Mouse (Mus musculus): ENCODE data around the gene Tcf12. TPM values are rescaled to one million over a fixed set of nuclear protein-coding genes. Genes with fewer than 3 reads are reported as not detected.

Gene Tcf12
- polyA plus RNA-seq, 1 experiment from 2014 or later: 94.8 TPM

DNA sequence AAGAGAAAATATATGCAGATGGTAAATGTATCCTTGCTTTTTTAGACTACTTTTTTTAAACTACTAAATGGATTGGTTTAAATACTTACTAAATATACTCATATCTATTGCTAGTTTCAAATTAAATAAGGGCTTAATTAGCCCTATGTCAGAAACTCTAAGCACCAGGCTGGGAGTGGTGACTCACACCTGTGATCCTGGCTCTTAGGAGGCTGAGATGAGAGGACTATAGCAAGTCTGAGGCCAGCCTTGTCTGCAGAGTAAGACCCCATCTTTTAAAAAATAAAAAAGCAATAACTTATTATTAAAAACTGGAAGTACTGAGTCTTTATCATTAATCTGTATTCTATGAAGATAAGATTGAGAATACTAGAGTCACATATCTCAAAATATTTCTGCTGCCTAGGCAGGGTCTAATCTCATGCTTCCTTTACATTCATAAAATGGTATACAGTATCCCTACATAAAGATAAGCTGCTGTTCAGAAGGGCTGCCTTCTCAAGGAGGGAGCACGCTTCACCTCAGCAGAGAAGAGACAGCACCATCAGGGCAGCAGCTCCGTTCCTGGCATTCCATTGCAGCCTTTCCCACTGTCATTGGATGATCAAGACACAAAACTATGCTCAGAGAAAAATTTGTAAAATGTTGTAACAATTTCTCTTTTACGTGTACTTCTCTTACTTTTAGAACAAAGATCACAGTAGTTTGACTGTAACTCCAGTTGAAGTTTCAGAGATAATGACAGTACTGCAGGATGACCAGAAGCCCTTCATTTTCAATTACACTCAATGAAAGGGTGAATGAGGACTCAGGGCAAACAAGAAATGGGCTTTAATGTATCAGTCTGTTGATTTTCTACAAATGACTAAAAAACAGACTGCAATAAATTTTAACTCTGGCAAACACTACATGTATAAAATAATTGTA, 181.0 kb downstream of the Tcf12 start:
- ATAC-seq (ENCODE audit: low FRiP score): no peak
- 0 out of 2 replicates have a peak overlapping the region, but pooled peaks have one; percentile 15 for H3K4me2 ChIP-seq (replicated peaks)

DNA sequence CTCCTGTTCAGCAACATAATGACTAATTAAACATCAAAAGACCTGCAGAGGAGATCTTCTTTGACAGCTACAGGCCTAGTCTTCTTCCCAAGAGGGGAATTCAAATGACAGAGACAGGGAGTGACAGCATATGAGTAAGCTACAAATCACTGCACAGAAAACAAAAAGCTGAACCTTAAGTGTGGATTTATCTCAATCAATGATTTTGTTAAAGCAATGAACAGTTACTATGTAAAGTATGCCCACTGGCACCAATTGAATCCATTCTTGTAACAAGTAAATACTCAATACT, 195.1 kb downstream of the Tcf12 start:
- Histone ChIP-seq H3K4me3 (replicated peaks; ENCODE audit: low read length) (no peak overlapping the region), H3K27me3 (ENCODE audit: control insufficient read depth, insufficient read depth, low read length) (no peaks in the 10 kb centered on the region), H3K27ac (peak overlapping the region; percentile 58), H3K9ac (no peak overlapping the region), H3K4me1 (replicated peaks; ENCODE audit: control insufficient read depth, insufficient read depth, low read length) (peaks cover 22% of the 10 kb centered on the region), H3K9me3 (ENCODE audit: control insufficient read depth, low read length) (no peaks in the 10 kb centered on the region), H3K36me3 (replicated peaks; ENCODE audit: control insufficient read depth, insufficient read depth) (0 out of 2 replicates have a peak, but pooled peaks cover 7% of the 10 kb centered on the region), H3K4me2 (replicated peaks) (no peak overlapping the region)
- ATAC-seq (ENCODE audit: low FRiP score) (peak; percentile 48; the same call in 1 of the 2 replicates), DNase-seq (ENCODE audit: low spot score) (no peak)

More for the DNA sequence above, 181.0 kb downstream of the Tcf12 start:
- Histone ChIP-seq H3K27ac (0 out of 2 replicates have a peak overlapping the region, but pooled peaks have one; percentile 32), H3K4me3 (replicated peaks; ENCODE audit: low read length) (no peak overlapping the region), H3K36me3 (replicated peaks; ENCODE audit: control insufficient read depth, insufficient read depth) (no peaks in the 10 kb centered on the region), H3K9ac (no peak overlapping the region), H3K9me3 (ENCODE audit: control insufficient read depth, low read length) (no peaks in the 10 kb centered on the region), H3K4me1 (replicated peaks; ENCODE audit: control insufficient read depth, insufficient read depth, low read length) (peaks cover 7% of the 10 kb centered on the region; the same call in 1 of the 2 replicates), H3K27me3 (ENCODE audit: control insufficient read depth, insufficient read depth, low read length) (no peaks in the 10 kb centered on the region)
- WGBS: 85% methylated on average over 3 of the region's 3 CpGs
- no peak for DNase-seq (ENCODE audit: low spot score)

DNA sequence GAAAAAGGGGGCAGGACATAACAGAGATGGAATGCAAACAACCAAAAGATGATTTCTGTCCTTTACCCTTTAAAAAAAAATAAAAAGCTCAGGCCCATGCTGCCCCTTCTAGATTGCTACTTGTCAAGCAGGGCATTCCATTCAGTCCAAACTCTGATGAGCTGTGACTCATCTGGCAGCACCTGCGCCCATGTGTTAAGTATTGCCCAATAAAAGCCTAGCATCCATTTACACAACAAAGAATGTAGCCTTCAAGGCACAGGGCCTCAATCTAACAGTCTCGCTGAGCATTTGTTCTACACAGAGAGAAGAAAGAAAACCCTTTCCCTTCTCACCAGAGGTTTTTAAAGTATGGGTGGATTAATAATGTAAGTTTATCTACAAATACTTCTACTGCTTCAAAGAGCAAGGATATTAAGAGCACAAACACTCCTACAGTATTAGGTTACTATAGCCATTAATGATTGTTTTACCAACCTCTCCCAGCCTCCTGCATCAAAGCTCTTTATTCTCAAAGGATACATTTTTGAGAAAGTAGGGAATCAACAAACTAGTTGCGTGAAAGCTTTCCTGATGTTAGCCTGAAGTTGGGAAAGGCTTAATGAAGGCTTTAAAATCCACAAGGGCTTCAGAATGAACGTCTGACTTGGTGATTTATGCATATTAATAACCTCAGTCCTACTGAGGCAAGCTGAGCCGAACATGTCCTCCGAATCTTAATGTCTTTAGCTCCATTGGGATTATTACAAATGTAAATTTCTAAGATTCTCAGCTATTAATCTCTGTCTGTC, 195.6 kb downstream of the Tcf12 start:
- WGBS: 13% methylated on average over 6 of the region's 6 CpGs
- Histone ChIP-seq H3K4me3 (replicated peaks; ENCODE audit: low read length) (no peak overlapping the region), H3K27me3 (ENCODE audit: control insufficient read depth, insufficient read depth, low read length) (no peaks in the 10 kb centered on the region), H3K36me3 (replicated peaks; ENCODE audit: control insufficient read depth, insufficient read depth) (0 out of 2 replicates have a peak, but pooled peaks cover 4% of the 10 kb centered on the region), H3K4me1 (replicated peaks; ENCODE audit: control insufficient read depth, insufficient read depth, low read length) (peaks cover 22% of the 10 kb centered on the region), H3K27ac (peak overlapping the region; percentile 58), H3K4me2 (replicated peaks) (no peak overlapping the region), H3K9me3 (ENCODE audit: control insufficient read depth, low read length) (no peaks in the 10 kb centered on the region), H3K9ac (no peak overlapping the region)
- ATAC-seq (ENCODE audit: low FRiP score): peak; percentile 48; the same call in 1 of the 2 replicates
- DNase-seq (ENCODE audit: low spot score): peak; percentile 46

DNA sequence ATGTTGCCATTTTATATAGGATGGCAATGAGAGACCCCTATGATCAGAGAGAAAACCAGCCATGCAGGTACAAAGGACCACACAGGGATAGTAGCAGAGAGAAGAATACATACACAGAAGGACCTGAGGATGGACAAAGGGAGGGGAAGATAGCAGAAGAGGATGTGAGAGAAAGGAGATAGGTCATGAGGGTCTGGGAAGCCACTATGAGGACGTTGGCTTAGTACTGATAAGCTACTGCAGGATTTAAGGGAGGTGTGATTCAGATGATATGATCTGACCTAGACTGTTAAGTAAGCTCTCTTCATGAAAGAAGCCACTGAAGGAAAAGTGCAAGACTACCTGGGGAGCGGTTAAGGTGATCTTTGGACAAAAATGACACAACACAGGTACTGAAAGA, 205.1 kb downstream of the Tcf12 start:
- H3K4me2 ChIP-seq (replicated peaks): no peak overlapping the region
- peaks cover 4% of the 10 kb centered on the region; the same call in 1 of the 2 replicates for H3K9me3 ChIP-seq (ENCODE audit: control insufficient read depth, low read length)
- no peaks in the 10 kb centered on the region for H3K4me1 ChIP-seq (replicated peaks; ENCODE audit: control insufficient read depth, insufficient read depth, low read length)
- peaks cover 14% of the 10 kb centered on the region; the same call in 1 of the 2 replicates for H3K36me3 ChIP-seq (replicated peaks; ENCODE audit: control insufficient read depth, insufficient read depth)
- no peak for ATAC-seq (ENCODE audit: low FRiP score)
- DNase-seq (ENCODE audit: low spot score): no peak
- H3K27ac ChIP-seq: no peak overlapping the region
- no peak overlapping the region for H3K4me3 ChIP-seq (replicated peaks; ENCODE audit: low read length)
- H3K9ac ChIP-seq: no peak overlapping the region
- WGBS: 89% methylated on average over 2 of the region's 2 CpGs
- H3K27me3 ChIP-seq (ENCODE audit: control insufficient read depth, insufficient read depth, low read length): no peaks in the 10 kb centered on the region

DNA sequence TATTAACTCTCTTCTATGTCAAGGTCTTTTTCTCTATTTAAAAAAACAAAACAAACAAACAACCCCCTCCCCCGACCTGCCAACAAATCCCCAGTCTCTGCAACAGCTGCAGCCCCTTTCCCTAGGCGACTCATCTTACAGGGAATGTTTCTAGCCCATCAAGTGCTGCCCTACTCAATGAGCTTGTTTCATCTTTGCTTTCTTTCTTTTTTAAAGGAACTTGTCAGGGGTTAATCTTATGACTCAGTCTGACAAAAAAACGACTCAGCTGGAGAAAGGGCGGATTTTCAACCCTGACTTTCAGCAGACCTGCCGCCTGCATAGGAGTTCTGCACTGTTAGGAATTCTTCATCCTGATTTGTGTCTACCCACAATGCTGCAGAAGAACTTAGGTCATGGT, 212.8 kb downstream of the Tcf12 start:
- H3K27ac ChIP-seq: no peak overlapping the region
- H3K4me1 ChIP-seq (replicated peaks; ENCODE audit: control insufficient read depth, insufficient read depth, low read length): peaks cover 27% of the 10 kb centered on the region
- no peak for DNase-seq (ENCODE audit: low spot score)
- no peak overlapping the region for H3K4me2 ChIP-seq (replicated peaks)
- ATAC-seq (ENCODE audit: low FRiP score): no peak
- H3K9me3 ChIP-seq (ENCODE audit: control insufficient read depth, low read length): no peaks in the 10 kb centered on the region
- H3K27me3 ChIP-seq (ENCODE audit: control insufficient read depth, insufficient read depth, low read length): no peaks in the 10 kb centered on the region
- WGBS: 12% methylated on average over 5 of the region's 5 CpGs
- H3K4me3 ChIP-seq (replicated peaks; ENCODE audit: low read length): no peak overlapping the region
- no peaks in the 10 kb centered on the region for H3K36me3 ChIP-seq (replicated peaks; ENCODE audit: control insufficient read depth, insufficient read depth)
- H3K9ac ChIP-seq: no peak overlapping the region

DNA sequence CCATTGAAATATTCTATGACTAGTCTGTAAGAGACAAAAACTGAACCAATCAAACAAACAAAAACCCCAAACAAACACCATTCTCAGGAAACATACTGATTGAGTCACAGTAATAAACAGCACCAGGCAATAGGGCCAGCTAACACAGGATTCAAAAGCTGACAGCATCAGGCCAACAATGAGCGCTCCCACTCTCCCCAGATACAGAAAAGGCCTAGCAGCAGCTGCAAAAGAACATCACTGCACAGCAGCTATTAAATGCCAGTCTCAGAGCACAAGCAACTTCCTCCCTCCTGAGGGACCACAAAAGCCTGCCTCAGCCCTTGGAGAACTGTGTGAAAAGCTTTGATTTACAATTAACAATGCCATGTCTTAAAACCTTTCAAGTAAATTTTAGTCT, 214.3 kb downstream of the Tcf12 start:
- no peaks in the 10 kb centered on the region for H3K27me3 ChIP-seq (ENCODE audit: control insufficient read depth, insufficient read depth, low read length)
- H3K9me3 ChIP-seq (ENCODE audit: control insufficient read depth, low read length): no peaks in the 10 kb centered on the region
- peak; percentile 57; the same call in 1 of the 2 replicates for ATAC-seq (ENCODE audit: low FRiP score)
- DNase-seq (ENCODE audit: low spot score): no peak
- H3K4me1 ChIP-seq (replicated peaks; ENCODE audit: control insufficient read depth, insufficient read depth, low read length): peaks cover 39% of the 10 kb centered on the region
- peak overlapping the region; percentile 78 for H3K27ac ChIP-seq
- no peak overlapping the region for H3K4me3 ChIP-seq (replicated peaks; ENCODE audit: low read length)
- H3K36me3 ChIP-seq (replicated peaks; ENCODE audit: control insufficient read depth, insufficient read depth): no peaks in the 10 kb centered on the region
- H3K4me2 ChIP-seq (replicated peaks): no peak overlapping the region
- peak overlapping the region; percentile 20; the same call in 1 of the 2 replicates for H3K9ac ChIP-seq
- WGBS: 7% methylated on average over 1 of the region's 1 CpGs

DNA sequence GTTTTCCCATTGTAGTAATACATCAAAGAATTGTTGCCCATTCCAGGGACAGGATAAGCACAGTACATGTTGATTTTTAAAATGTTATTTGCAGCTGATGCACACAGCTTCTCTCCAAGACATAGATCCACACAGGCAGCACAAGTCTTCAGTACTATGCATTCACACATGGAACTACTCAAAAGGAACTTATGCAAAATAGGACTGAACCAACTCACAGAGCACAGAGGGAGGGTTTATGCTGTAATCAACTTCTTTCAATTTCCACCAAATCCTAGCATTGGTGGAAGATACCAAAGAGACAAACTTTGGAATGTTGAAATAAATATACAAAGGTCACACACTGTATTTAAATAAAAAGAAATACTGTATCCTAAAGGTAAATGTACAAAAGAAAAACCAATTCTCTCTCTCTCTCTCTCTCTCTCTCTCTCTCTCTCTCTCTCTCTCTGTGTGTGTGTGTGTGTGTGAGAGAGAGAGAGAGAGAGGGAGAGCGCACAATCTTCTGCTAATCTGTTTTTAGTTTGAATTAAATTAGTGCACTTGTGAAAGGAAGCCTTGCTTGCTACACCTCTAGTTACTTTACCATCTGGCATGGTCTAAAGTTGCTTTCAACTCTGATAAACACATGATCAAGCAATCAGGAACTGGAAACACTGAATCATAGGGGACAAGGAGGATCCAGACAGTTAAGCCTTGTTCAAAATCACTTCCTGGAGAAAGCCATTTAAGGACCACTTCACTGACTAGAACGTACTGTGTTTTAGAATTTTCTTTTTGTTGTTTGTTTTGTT, 215.5 kb downstream of the Tcf12 start:
- 6% methylated on average over 2 of the region's 2 CpGs for WGBS
- peak; percentile 78 for ATAC-seq (ENCODE audit: low FRiP score)
- Histone ChIP-seq H3K27me3 (ENCODE audit: control insufficient read depth, insufficient read depth, low read length) (no peaks in the 10 kb centered on the region), H3K4me2 (replicated peaks) (peak overlapping the region; percentile 55), H3K36me3 (replicated peaks; ENCODE audit: control insufficient read depth, insufficient read depth) (no peaks in the 10 kb centered on the region), H3K27ac (peak overlapping the region; percentile 75), H3K9ac (peak overlapping the region; percentile 70), H3K4me1 (replicated peaks; ENCODE audit: control insufficient read depth, insufficient read depth, low read length) (peaks cover 40% of the 10 kb centered on the region), H3K4me3 (replicated peaks; ENCODE audit: low read length) (peak overlapping the region; percentile 37), H3K9me3 (ENCODE audit: control insufficient read depth, low read length) (no peaks in the 10 kb centered on the region)
- peak; percentile 74 for DNase-seq (ENCODE audit: low spot score)

DNA sequence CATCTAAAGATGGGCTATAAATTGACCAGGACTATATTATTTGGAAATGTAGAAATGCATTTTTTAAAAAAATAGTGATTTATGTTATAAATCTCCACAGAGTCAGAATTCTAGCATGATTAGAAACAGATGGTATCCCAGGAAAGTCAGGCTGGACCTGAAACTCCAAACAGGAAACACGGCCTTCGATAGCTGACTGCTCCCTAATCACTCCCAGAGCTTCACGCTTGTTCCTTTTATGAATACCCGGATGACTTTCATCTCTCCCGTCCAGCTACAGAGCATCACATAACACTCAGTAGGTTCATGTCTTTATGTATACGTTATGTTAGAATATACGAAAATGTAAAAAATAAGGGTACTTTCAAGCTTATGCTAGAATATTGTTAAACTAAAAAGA, 216.4 kb downstream of the Tcf12 start:
- Histone ChIP-seq H3K27me3 (ENCODE audit: control insufficient read depth, insufficient read depth, low read length) (no peaks in the 10 kb centered on the region), H3K9ac (peak overlapping the region; percentile 70), H3K36me3 (replicated peaks; ENCODE audit: control insufficient read depth, insufficient read depth) (no peaks in the 10 kb centered on the region), H3K27ac (peak overlapping the region; percentile 84), H3K4me3 (replicated peaks; ENCODE audit: low read length) (peak overlapping the region; percentile 37), H3K4me1 (replicated peaks; ENCODE audit: control insufficient read depth, insufficient read depth, low read length) (peaks cover 40% of the 10 kb centered on the region), H3K4me2 (replicated peaks) (peak overlapping the region; percentile 55), H3K9me3 (ENCODE audit: control insufficient read depth, low read length) (no peaks in the 10 kb centered on the region)
- ATAC-seq (ENCODE audit: low FRiP score) (no peak), DNase-seq (ENCODE audit: low spot score) (peak; percentile 49)
- WGBS: 7% methylated on average over 7 of the region's 7 CpGs
